Mouse (Mus musculus) midbrain, postnatal 0 days (tissue): ENCODE measurements at regions not wholly inside any gene's neighbourhood (a gene's known extent, or its start where the extent isn't known, plus 50 kb on each side); places are given as distances from the start of the nearest gene placed in this dataset.

Experiments used
- ATAC-seq: fragments of 200-750 bp; cut with Nextera tagmentation; 2 replicates; pipeline ENCODE4 v1.8.0; 2017; ENCODE audit warnings: moderate number of reproducible peaks, mild to moderate bottlenecking, moderate TSS enrichment, moderate library complexity; ENCODE audit not compliant: low FRiP score
- DNase-seq: peaks from one replicate; pipeline ENCODE4 v3.0.0-alpha.2; 2015; ENCODE audit warnings: low spot score
- H3K27ac ChIP-seq: fragments of 300-500 bp; sonication (generic); 2 replicates; pipeline ENCODE4 v1.5.1; 2014; ENCODE audit warnings: low read depth, mild to moderate bottlenecking, low read length, mixed read lengths
- H3K27me3 ChIP-seq: fragments of 300-500 bp; sonication (generic); 2 replicates; pipeline ENCODE4 v1.6.1; 2014; ENCODE audit warnings: low read length, control low read depth, mixed read lengths; ENCODE audit not compliant: insufficient read depth
- H3K36me3 ChIP-seq: fragments of 300-500 bp; sonication (generic); 2 replicates; pipeline ENCODE4 v1.6.1; 2014; ENCODE audit warnings: low read length, control low read depth, mixed read lengths; ENCODE audit not compliant: insufficient read depth
- H3K4me1 ChIP-seq: fragments of 300-500 bp; sonication (generic); 2 replicates; pipeline ENCODE4 v1.6.1; 2014; ENCODE audit warnings: mild to moderate bottlenecking, control low read depth, antibody characterized with exemption, low read length, mixed read lengths; ENCODE audit not compliant: insufficient read depth
- H3K4me2 ChIP-seq: fragments of 300-500 bp; sonication (generic); 2 replicates; pipeline ENCODE4 v1.6.1; 2014; ENCODE audit warnings: low read depth, mild to moderate bottlenecking, low read length, mixed read lengths; ENCODE audit not compliant: poor library complexity, severe bottlenecking
- H3K4me3 ChIP-seq: fragments of 300-500 bp; sonication (generic); 2 replicates; pipeline ENCODE4 v1.5.1; 2014; ENCODE audit warnings: low read depth, mild to moderate bottlenecking, low read length, moderate library complexity
- H3K9ac ChIP-seq: fragments of 300-500 bp; sonication (generic); replicated peaks from 2 replicates; pipeline ENCODE4 v1.6.1; 2014; ENCODE audit warnings: mild to moderate bottlenecking, low read length, moderate library complexity, mixed read lengths; ENCODE audit not compliant: poor library complexity, severe bottlenecking
- H3K9me3 ChIP-seq: fragments of 300-500 bp; sonication (generic); 2 replicates; pipeline ENCODE4 v1.6.1; 2016; ENCODE audit warnings: low read length, control low read depth
- CTCF ChIP-seq: IDR thresholded peaks from 2 replicates; pipeline ENCODE4 v1.5.1; 2016; ENCODE audit warnings: antibody characterized with exemption, mild to moderate bottlenecking
- WGBS: fragments of 180-500 bp; shearing (Covaris S2); extraction: QIAGEN DNeasy Blood & Tissue Kit; methylation state at CpG from one replicate; pipeline ENCODE4 v1.1.7; 2014; 5-methylcytosine and 5-hydroxymethylcytosine counted together

- no peak for ATAC-seq
- H3K4me2 ChIP-seq: no peak overlapping the region
- 75% methylated on average over 2 of the region's 2 CpGs for WGBS
These were observed 411.9 kb upstream of the Gm765 start for GRCm38 (mm10) chr6:98754487-98754886.

GRCm38 (mm10) chr6:98748618-98749017, 406.1 kb upstream of the Gm765 start:
- 87% methylated on average over 4 of the region's 4 CpGs for WGBS
- H3K27ac ChIP-seq: no peak overlapping the region
- H3K4me2 ChIP-seq: no peak overlapping the region
- H3K9ac ChIP-seq: no peak overlapping the region
- H3K4me3 ChIP-seq: no peak overlapping the region
- ATAC-seq (no peak), DNase-seq (no peak)
- H3K36me3 ChIP-seq: no peaks in the 10 kb centered on the region
- no peak for TF ChIP-seq CTCF
- no peaks in the 10 kb centered on the region for H3K4me1 ChIP-seq
- no peaks in the 10 kb centered on the region for H3K9me3 ChIP-seq
- H3K27me3 ChIP-seq: no peaks in the 10 kb centered on the region

More at GRCm38 (mm10) chr6:98754487-98754886, 411.9 kb upstream of the Gm765 start:
- Histone ChIP-seq H3K4me1 (no peaks in the 10 kb centered on the region), H3K27me3 (no peaks in the 10 kb centered on the region), H3K4me3 (no peak overlapping the region), H3K9me3 (no peaks in the 10 kb centered on the region), H3K36me3 (no peaks in the 10 kb centered on the region), H3K27ac (no peak overlapping the region), H3K9ac (no peak overlapping the region)
- TF ChIP-seq CTCF: no peak
- DNase-seq: no peak

- H3K4me1 ChIP-seq: no peaks in the 10 kb centered on the region
- ATAC-seq: no peak
- H3K36me3 ChIP-seq: no peaks in the 10 kb centered on the region
- H3K9ac ChIP-seq: no peak overlapping the region
- no peak overlapping the region for H3K4me2 ChIP-seq
- no peak for TF ChIP-seq CTCF
- H3K27ac ChIP-seq: no peak overlapping the region
- no peaks in the 10 kb centered on the region for H3K9me3 ChIP-seq
- no peak for DNase-seq
- H3K27me3 ChIP-seq: no peaks in the 10 kb centered on the region
- no peak overlapping the region for H3K4me3 ChIP-seq
- 51% methylated on average over 8 of the region's 8 CpGs for WGBS
These were observed 404.4 kb upstream of the Gm765 start for GRCm38 (mm10) chr6:98746976-98747375.

GRCm38 (mm10) chr6:98740447-98740846, 397.9 kb upstream of the Gm765 start:
- Histone ChIP-seq H3K9ac (no peak overlapping the region), H3K9me3 (no peaks in the 10 kb centered on the region), H3K4me1 (no peaks in the 10 kb centered on the region), H3K4me2 (no peak overlapping the region), H3K36me3 (no peaks in the 10 kb centered on the region), H3K27me3 (no peaks in the 10 kb centered on the region), H3K27ac (no peak overlapping the region), H3K4me3 (no peak overlapping the region)
- no peak for ATAC-seq
- TF ChIP-seq CTCF: no peak
- WGBS: 95% methylated on average over 2 of the region's 2 CpGs
- DNase-seq: no peak

- no peaks in the 10 kb centered on the region for H3K4me1 ChIP-seq
- ATAC-seq: no peak
- H3K27ac ChIP-seq: no peak overlapping the region
- no peak for DNase-seq
- no peaks in the 10 kb centered on the region for H3K36me3 ChIP-seq
- no peak for TF ChIP-seq CTCF
- H3K4me3 ChIP-seq: no peak overlapping the region
- no peak overlapping the region for H3K9ac ChIP-seq
- H3K4me2 ChIP-seq: no peak overlapping the region
- no peaks in the 10 kb centered on the region for H3K27me3 ChIP-seq
- no peaks in the 10 kb centered on the region for H3K9me3 ChIP-seq
These were observed 388.5 kb upstream of the Gm765 start for GRCm38 (mm10) chr6:98731010-98731530.

DNA sequence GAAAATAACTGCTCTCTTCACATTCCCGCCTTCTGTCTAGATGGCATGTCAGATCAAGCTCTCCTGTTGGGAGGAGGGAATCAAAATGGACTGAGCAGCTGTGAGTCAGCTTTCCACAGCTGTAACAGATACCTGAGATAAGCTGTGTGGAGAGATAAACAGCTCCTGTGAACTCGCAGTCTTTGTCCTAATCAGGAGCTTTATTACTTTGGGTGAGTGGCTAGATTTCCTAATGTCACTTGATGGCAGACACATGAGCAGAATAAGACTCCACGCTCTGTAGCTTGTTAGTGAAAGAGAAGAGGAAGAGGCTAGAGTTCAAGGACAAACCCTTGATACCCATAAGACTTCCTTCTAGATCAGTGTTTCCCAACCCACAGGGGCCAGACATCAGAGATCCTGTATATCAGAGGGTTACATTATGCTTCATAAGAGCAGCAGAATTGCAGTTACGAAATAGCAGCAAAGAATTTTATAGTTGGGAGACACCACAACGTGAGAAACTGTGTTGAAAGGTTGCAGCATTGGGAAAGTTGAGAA, 384.1 kb upstream of the Gm765 start:
- H3K36me3 ChIP-seq: no peaks in the 10 kb centered on the region
- no peak for ATAC-seq
- H3K9ac ChIP-seq: no peak overlapping the region
- TF ChIP-seq CTCF: no peak
- no peaks in the 10 kb centered on the region for H3K4me1 ChIP-seq
- no peak overlapping the region for H3K4me3 ChIP-seq
- no peak for DNase-seq
- H3K9me3 ChIP-seq: no peaks in the 10 kb centered on the region
- no peak overlapping the region for H3K4me2 ChIP-seq
- H3K27me3 ChIP-seq: no peaks in the 10 kb centered on the region
- 86% methylated on average over 5 of the region's 5 CpGs for WGBS
- no peak overlapping the region for H3K27ac ChIP-seq
